Mouse (Mus musculus): ENCODE measurements around the gene Hivep3. TPM values are rescaled to one million over a fixed set of nuclear protein-coding genes. Genes with fewer than 3 reads are reported as not detected.
A peak's percentile ranks its signal among the peaks of the same experiment; 100 is the strongest.

Gene Hivep3
- polyA plus RNA-seq, 1 experiment, result 14.8 TPM

DNA sequence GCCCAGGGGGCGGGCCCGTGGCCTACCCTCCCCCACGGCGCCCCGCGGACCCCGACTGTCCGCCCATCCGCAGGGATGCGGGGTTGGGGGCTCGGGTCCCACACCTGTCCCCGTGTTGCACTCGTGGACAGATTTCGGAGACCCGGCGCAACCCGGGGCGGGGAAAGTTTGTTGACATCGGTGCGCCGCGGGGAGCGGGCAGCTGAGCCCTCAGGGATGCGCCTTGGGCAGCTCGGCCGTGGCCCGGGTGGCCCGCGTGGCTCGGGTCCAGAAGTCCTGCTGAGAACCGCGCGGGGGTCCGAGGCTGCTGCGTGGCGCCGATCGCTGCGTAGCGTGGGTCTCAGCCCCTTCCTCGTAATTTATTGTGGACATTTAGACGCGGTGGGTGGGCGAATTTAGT is 358 bp downstream of the Hivep3 start:
- no peak for TF ChIP-seq CTCF (IDR thresholded peaks at IDR 0.05; ENCODE audit: borderline replicate concordance, extremely low read depth, insufficient read depth, insufficient read length)
- TF ChIP-seq POLR2A (IDR thresholded peaks at IDR 0.05; ENCODE audit: borderline replicate concordance, extremely low read depth, insufficient read depth, insufficient read length, poor library complexity, severe bottlenecking), result no peak
- DNase-seq (ENCODE audit: low read depth), result peak; percentile 21

GRCm38 (mm10) chr4:119734352-119734751 is 768 bp downstream of the Hivep3 start:
- DNase-seq (ENCODE audit: low read depth), result no peak
- TF ChIP-seq POLR2A (IDR thresholded peaks at IDR 0.05; ENCODE audit: borderline replicate concordance, extremely low read depth, insufficient read depth, insufficient read length, poor library complexity, severe bottlenecking) (no peak), CTCF (IDR thresholded peaks at IDR 0.05; ENCODE audit: borderline replicate concordance, extremely low read depth, insufficient read depth, insufficient read length) (no peak)

DNA sequence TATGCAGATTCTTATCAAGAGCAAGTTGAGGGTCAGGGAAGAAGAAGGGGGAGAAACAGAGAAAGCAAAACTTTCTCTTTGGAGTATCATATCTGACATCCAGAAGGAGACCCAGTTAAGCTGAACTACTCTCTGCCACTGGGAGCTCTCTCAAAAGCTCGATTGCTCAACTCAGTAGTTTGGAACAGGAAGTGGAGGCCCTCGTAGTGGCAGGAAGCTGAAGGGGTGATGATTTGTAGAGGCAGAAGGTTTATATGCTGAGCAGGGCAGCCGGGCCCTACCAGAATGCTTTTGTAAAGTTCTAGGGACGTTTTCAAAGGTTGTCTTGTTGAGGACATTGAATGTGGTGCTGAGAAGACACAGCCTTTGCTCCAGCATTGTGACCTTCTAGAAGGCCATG is 5.1 kb downstream of the Hivep3 start:
- no peak for TF ChIP-seq POLR2A (IDR thresholded peaks at IDR 0.05; ENCODE audit: borderline replicate concordance, extremely low read depth, insufficient read depth, insufficient read length, poor library complexity, severe bottlenecking)
- no peak for TF ChIP-seq CTCF (IDR thresholded peaks at IDR 0.05; ENCODE audit: borderline replicate concordance, extremely low read depth, insufficient read depth, insufficient read length)
- no peak for DNase-seq (ENCODE audit: low read depth)

DNA sequence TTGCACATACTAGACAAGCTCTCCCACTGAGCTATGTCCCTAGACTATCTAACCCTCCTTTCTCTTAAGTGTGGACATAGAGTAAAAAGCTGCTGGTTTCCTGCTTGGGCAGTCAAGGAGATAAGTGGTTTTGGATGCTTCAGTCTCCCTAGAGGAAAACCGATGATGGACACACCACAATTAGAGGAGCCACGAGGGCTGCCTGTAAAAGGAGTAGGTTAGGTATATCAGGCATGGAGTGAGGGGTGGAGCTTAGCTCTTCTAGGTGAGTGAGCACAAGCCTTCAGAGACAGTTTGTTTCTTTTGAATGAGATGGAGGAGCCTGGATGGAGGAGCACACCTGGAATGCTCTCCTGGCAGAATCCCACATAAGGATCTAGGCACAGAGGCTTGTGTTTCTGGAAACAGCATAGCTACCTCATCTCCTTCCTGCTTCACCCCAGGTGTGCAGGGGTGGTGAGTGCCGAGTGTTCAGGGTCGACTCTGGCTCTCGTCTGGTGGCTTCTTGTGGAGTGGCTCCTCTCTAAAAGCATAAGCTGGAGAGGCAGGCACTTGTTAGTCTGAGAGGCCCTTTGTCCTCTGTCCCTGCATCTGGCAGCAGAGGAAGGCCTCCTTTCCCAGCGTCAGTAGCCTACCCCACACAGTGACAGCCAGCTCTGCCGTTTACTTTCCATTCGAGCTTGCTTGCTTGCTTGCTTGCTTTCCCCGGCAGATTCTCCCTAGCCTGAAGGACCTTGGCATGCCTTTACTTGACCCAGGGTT is 5.9 kb downstream of the Hivep3 start:
- no peak for TF ChIP-seq CTCF (IDR thresholded peaks at IDR 0.05; ENCODE audit: borderline replicate concordance, extremely low read depth, insufficient read depth, insufficient read length)
- TF ChIP-seq POLR2A (IDR thresholded peaks at IDR 0.05; ENCODE audit: borderline replicate concordance, extremely low read depth, insufficient read depth, insufficient read length, poor library complexity, severe bottlenecking), result no peak
- DNase-seq (ENCODE audit: low read depth), result peak; percentile 12

DNA sequence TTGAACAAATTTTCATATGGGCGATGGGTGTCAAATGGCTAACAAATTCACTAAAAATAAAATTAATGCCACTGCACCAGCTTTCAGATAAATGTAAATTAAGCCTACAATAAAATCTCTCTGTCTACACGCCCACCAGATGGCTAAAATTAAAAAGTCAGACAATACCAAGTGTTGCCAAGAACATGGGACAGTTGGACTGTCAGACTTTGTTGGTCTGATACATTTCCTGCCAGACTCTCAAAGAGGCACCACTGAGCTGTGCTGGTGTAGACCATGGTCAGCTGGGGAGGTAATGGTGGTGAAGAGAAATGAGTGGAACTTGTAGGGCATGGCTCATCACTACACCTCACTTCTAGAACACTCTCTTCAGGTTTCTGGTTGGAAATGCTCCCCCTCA is 14.8 kb downstream of the Hivep3 start:
- DNase-seq (ENCODE audit: low read depth), result no peak
- TF ChIP-seq CTCF (IDR thresholded peaks at IDR 0.05; ENCODE audit: borderline replicate concordance, extremely low read depth, insufficient read depth, insufficient read length) (no peak), POLR2A (IDR thresholded peaks at IDR 0.05; ENCODE audit: borderline replicate concordance, extremely low read depth, insufficient read depth, insufficient read length, poor library complexity, severe bottlenecking) (no peak)

GRCm38 (mm10) chr4:119750157-119750556 is 16.6 kb downstream of the Hivep3 start:
- DNase-seq (ENCODE audit: low read depth), result peak; percentile 33
- TF ChIP-seq CTCF (IDR thresholded peaks at IDR 0.05; ENCODE audit: borderline replicate concordance, extremely low read depth, insufficient read depth, insufficient read length), result no peak
- no peak for TF ChIP-seq POLR2A (IDR thresholded peaks at IDR 0.05; ENCODE audit: borderline replicate concordance, extremely low read depth, insufficient read depth, insufficient read length, poor library complexity, severe bottlenecking)

GRCm38 (mm10) chr4:119750681-119751211 is 17.2 kb downstream of the Hivep3 start:
- DNase-seq (ENCODE audit: low read depth), result no peak
- TF ChIP-seq CTCF (IDR thresholded peaks at IDR 0.05; ENCODE audit: borderline replicate concordance, extremely low read depth, insufficient read depth, insufficient read length) (no peak), POLR2A (IDR thresholded peaks at IDR 0.05; ENCODE audit: borderline replicate concordance, extremely low read depth, insufficient read depth, insufficient read length, poor library complexity, severe bottlenecking) (no peak)

DNA sequence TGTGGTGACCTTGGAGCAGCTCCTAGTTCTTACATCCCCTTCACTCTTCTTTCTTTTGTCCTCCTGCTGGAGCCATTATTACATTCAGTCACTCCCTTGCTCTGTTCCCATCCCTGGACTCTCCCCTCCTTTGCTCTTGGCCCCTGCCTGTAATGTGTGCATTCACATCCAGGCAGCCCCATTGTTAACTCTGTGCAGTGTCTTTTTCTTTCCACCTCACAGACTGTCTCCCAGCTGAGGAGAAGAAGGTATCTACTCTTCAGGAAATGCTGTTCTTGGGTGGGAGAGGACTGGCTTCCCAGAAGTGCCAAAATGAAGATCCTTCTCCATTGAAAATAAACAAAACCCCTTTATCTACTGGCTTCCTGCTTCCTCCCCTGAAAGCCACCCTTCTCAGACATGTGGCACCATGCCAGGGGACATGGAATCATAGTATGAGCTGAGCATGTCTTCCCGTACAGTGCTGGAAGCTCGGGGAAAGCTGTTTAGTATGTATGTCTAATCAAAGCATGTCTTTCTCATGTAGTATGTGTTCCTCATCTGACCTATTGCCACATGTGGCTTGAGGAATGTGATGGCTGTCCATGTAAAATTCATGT is 17.9 kb downstream of the Hivep3 start:
- no peak for DNase-seq (ENCODE audit: low read depth)
- no peak for TF ChIP-seq POLR2A (IDR thresholded peaks at IDR 0.05; ENCODE audit: borderline replicate concordance, extremely low read depth, insufficient read depth, insufficient read length, poor library complexity, severe bottlenecking)
- no peak for TF ChIP-seq CTCF (IDR thresholded peaks at IDR 0.05; ENCODE audit: borderline replicate concordance, extremely low read depth, insufficient read depth, insufficient read length)

DNA sequence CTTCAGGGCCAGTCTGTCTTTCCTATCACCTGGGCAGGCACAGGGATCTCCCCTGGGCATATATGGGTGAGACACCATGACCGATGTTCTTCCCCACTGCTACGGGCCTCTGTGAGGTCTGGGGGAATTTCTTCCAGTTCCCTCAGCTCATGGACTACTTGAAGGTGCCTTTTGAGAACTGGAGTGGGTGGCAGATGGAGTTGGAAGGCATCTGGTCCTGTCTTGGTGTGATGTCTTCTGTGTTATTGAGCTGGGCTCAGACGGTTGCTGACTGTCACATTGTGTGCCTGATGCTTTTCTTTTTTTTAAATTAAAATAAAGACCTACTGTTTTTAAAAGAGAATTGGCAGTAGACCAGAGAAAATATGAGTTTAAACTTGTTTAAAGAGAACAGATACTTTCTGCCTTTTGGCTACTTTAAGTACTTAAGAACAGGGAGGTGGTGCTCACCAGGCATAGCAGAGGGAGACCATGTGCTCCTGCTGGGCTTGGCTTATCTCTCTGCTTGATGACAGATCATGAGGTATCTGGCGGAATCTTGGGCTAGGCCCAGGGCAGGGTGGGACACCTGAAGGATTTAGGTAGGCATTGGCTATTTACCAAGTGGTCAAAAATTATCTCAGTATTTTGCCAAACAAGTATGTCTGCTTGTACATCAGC is 26.1 kb downstream of the Hivep3 start:
- TF ChIP-seq POLR2A (IDR thresholded peaks at IDR 0.05; ENCODE audit: borderline replicate concordance, extremely low read depth, insufficient read depth, insufficient read length, poor library complexity, severe bottlenecking) (no peak), CTCF (IDR thresholded peaks at IDR 0.05; ENCODE audit: borderline replicate concordance, extremely low read depth, insufficient read depth, insufficient read length) (no peak)

DNA sequence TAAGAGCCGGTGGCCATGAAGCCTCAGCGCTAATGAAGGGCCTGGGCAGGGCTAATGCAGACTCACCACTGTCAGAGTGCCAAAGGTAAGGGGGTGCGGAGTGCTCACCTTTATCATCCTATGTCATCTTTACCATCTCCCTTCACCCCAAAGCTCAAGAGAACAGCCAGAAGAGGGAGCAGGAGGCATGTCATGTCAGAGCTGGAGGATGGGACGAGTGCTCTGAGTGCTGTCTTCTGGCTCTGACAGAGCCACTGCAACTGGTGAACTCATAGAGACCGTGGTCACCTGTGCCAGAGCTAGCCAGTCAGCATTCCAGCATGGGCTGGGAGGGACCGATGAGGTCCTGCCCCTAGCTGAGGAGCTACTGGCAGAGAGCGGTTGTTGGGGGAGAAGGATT is 27.2 kb downstream of the Hivep3 start:
- peak; percentile 4; the same call in 1 of the 2 replicates for TF ChIP-seq CTCF (IDR thresholded peaks at IDR 0.05; ENCODE audit: borderline replicate concordance, extremely low read depth, insufficient read depth, insufficient read length)
- TF ChIP-seq POLR2A (IDR thresholded peaks at IDR 0.05; ENCODE audit: borderline replicate concordance, extremely low read depth, insufficient read depth, insufficient read length, poor library complexity, severe bottlenecking), result no peak
- no peak for DNase-seq (ENCODE audit: low read depth)

More for the DNA sequence above, 26.1 kb downstream of the Hivep3 start:
- no peak for DNase-seq (ENCODE audit: low read depth)

DNA sequence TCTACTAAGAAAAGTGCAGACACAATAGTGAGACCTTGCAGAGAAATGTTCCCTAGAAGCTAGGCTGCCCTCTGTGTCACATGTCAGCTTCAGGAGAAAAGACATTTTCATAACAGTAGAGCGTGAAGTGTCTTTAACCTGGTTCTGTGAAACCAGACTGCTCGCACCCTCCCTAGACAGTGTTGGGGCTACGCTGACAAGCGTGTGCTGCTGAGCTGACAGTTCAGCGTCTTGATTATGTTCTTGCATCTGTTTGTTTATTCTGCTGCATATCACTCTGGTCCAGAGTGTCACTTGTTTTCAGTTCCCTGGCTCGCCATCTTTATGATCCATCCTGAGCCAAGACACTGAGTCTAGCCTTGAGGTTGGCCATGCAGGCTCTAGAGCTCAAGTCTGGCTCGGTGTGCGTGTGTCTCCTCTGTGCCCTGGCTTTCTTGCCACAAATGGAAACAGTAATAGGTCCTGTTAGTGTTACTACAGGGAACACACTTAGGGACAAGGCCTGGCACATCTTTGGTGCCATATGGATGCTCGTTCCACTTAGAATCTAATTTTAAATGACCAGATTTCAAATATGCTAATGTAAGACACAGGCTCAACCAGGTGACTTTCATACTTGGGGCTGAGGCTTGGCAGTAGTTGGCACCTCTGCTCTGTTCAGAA is 28.0 kb downstream of the Hivep3 start:
- peak; percentile 68 for DNase-seq (ENCODE audit: low read depth)
- TF ChIP-seq CTCF (IDR thresholded peaks at IDR 0.05; ENCODE audit: borderline replicate concordance, extremely low read depth, insufficient read depth, insufficient read length) (no peak), POLR2A (IDR thresholded peaks at IDR 0.05; ENCODE audit: borderline replicate concordance, extremely low read depth, insufficient read depth, insufficient read length, poor library complexity, severe bottlenecking) (no peak)
